Mouse (Mus musculus): ENCODE data around the gene Rcn3. TPM values are rescaled to one million over a fixed set of nuclear protein-coding genes. Genes with fewer than 3 reads are reported as not detected.

Rcn3 gene
- total and polyA plus RNA-seq, 3 experiments: 16.0 to 43.0 TPM; not detected in 1

GRCm38 (mm10) chr7:45060632-45061122 is 31.3 kb downstream of the Rcn3 start:
- H3K9me3 ChIP-seq (replicated peaks; ENCODE audit: insufficient read depth, low read length): no peaks in the 10 kb centered on the region
- H3K4me3 ChIP-seq (ENCODE audit: control insufficient read depth in 1 of 2, insufficient read depth in 1 of 2, low read depth in 2 of 2, low read length in 2 of 2): no peak overlapping the region
- no peak overlapping the region for H3K9ac ChIP-seq (ENCODE audit: control insufficient read depth, low read depth, low read length, poor library complexity, severe bottlenecking)
- no peak overlapping the region for H3K27ac ChIP-seq (ENCODE audit: control insufficient read depth, low read depth, low read length)
- DNase-seq (ENCODE audit: low read depth, low spot score): no peak
- TF ChIP-seq TBP (IDR thresholded peaks at IDR 0.05; ENCODE audit: low read depth, low read length): no peak
- H3K4me1 ChIP-seq (ENCODE audit: control insufficient read depth in 1 of 2, insufficient read depth in 2 of 2, low read length in 2 of 2): peaks cover 2 to 9% of the 10 kb centered on the region in 2 experiments; a peak in 3 of 4 replicates
- H3K36me3 ChIP-seq (ENCODE audit: control insufficient read depth in 1 of 2, insufficient read depth in 2 of 2, low read length in 2 of 2): peaks cover 0 to 13% of the 10 kb centered on the region in 2 experiments; a peak in 2 of 4 replicates
- peaks cover 23% of the 10 kb centered on the region for H3K79me2 ChIP-seq (ENCODE audit: control insufficient read depth, insufficient read depth, low read length, poor library complexity)
- H3K27me3 ChIP-seq (ENCODE audit: control insufficient read depth in 1 of 2, insufficient read depth in 2 of 2, low read length in 2 of 2): no peaks in the 10 kb centered on the region

GRCm38 (mm10) chr7:45058607-45059571 is 33.1 kb downstream of the Rcn3 start:
- peaks cover 7% of the 10 kb centered on the region for H3K79me2 ChIP-seq (ENCODE audit: control insufficient read depth, insufficient read depth, low read length, poor library complexity)
- H3K9ac ChIP-seq (ENCODE audit: control insufficient read depth, low read depth, low read length, poor library complexity, severe bottlenecking): no peak overlapping the region
- H3K27me3 ChIP-seq (ENCODE audit: control insufficient read depth in 1 of 2, insufficient read depth in 2 of 2, low read length in 2 of 2): no peaks in the 10 kb centered on the region
- H3K27ac ChIP-seq (ENCODE audit: control insufficient read depth, low read depth, low read length): no peak overlapping the region
- no peak overlapping the region for H3K4me3 ChIP-seq (ENCODE audit: control insufficient read depth in 1 of 2, insufficient read depth in 1 of 2, low read depth in 2 of 2, low read length in 2 of 2)
- no peaks in the 10 kb centered on the region for H3K9me3 ChIP-seq (replicated peaks; ENCODE audit: insufficient read depth, low read length)
- peaks cover 0 to 15% of the 10 kb centered on the region in 2 experiments; a peak in 2 of 4 replicates for H3K36me3 ChIP-seq (ENCODE audit: control insufficient read depth in 1 of 2, insufficient read depth in 2 of 2, low read length in 2 of 2)
- peaks cover 2 to 15% of the 10 kb centered on the region in 2 experiments; a peak in 3 of 4 replicates for H3K4me1 ChIP-seq (ENCODE audit: control insufficient read depth in 1 of 2, insufficient read depth in 2 of 2, low read length in 2 of 2)
- TF ChIP-seq MAX (IDR thresholded peaks at IDR 0.05; ENCODE audit: low read length) (no peak), TBP (IDR thresholded peaks at IDR 0.05; ENCODE audit: low read depth, low read length) (no peak), ZMIZ1 (IDR thresholded peaks at IDR 0.05; ENCODE audit: low read depth, low read length) (no peak), CHD1 (IDR thresholded peaks at IDR 0.05; ENCODE audit: low read depth, low read length) (no peak), HCFC1 (IDR thresholded peaks at IDR 0.05; ENCODE audit: low read depth, low read length) (no peak), USF2 (IDR thresholded peaks at IDR 0.05; ENCODE audit: borderline replicate concordance in 1 of 2, insufficient read depth in 1 of 2, low read depth in 1 of 2, low read length in 2 of 2) (no peak), RAD21 (IDR thresholded peaks at IDR 0.05; ENCODE audit: low read depth, low read length) (no peak), MAFK (IDR thresholded peaks at IDR 0.05; ENCODE audit: borderline replicate concordance, low read depth, low read length) (no peak), MAZ (IDR thresholded peaks at IDR 0.05; ENCODE audit: low read depth, low read length) (no peak), NELFE (IDR thresholded peaks at IDR 0.05; ENCODE audit: low read depth, low read length) (no peak), ZNF384 (IDR thresholded peaks at IDR 0.05; ENCODE audit: low read depth, low read length) (no peak), CTCF (IDR thresholded peaks at IDR 0.05 in 2 of 3, conservative IDR thresholded peaks at IDR 0.05 in 1 of 3; ENCODE audit: control insufficient read depth in 1 of 3, insufficient read depth in 1 of 3, low read depth in 2 of 3, low read length in 3 of 3, poor library complexity in 1 of 3, severe bottlenecking in 1 of 3) (no peak), MEF2A (IDR thresholded peaks at IDR 0.05; ENCODE audit: extremely low read depth, insufficient replicate concordance, low read depth, low read length, poor library complexity, severe bottlenecking) (no peak), EP300 (IDR thresholded peaks at IDR 0.05; ENCODE audit: low read depth in 1 of 2, low read length in 2 of 2) (no peak), USF1 (IDR thresholded peaks at IDR 0.05; ENCODE audit: low read depth, low read length) (no peak), POLR2AphosphoS2 (IDR thresholded peaks at IDR 0.05; ENCODE audit: low read length) (no peak), MYC (IDR thresholded peaks at IDR 0.05; ENCODE audit: low read depth, low read length) (no peak)
- no peak for DNase-seq (ENCODE audit: low read depth, low spot score)

Measured in MEL (cell line).